8 mouse cellular contexts compared by ENCODE assay signal in the genomic region with DNA sequence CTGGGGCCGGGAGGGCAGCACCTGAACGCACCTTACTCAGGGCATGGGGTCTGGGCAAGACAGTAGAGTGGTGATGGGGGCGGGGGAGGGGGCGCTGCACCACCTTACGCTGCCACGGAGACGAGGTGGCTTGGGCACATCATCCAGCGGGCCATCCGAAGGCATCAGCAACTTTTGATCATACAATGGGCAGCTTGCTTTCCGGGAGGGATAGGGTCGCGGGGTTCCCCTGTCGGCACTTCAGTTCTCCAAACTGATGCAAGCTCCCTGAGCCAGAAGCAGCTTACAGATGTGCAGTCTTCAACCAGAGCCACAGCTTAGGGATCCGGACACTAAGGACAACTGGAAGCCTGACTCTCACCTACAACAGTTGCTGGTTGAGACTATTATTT. TPM values are rescaled to one million over a fixed set of nuclear protein-coding genes. Genes with fewer than 3 reads are reported as not detected.
A peak's percentile ranks its signal among the peaks of the same experiment; 100 is the strongest.
DNase-seq lines count a peak whose midpoint lies in the region; ATAC-seq and TF ChIP-seq lines count a peak whose summit lies in the region.

No protein-coding gene starts in this region.

- WGBS in lung, embryonic 14.5 days: 5% methylated on average over 14 of the region's 14 CpGs
- WGBS in forebrain, embryonic 11.5 days: 5% methylated on average over 14 of the region's 14 CpGs
- WGBS in limb, embryonic 10.5 days: 12% methylated on average over 14 of the region's 14 CpGs
- WGBS in neural tube, embryonic 14.5 days: 7% methylated on average over 14 of the region's 14 CpGs

- peak overlapping the region; percentile 83 for H3K4me2 ChIP-seq in lung, embryonic 14.5 days
- peak overlapping the region; percentile 65 for H3K4me2 ChIP-seq in forebrain, embryonic 11.5 days (ENCODE audit: low read depth, low read length, severe bottlenecking)
- H3K4me2 ChIP-seq in neural tube, embryonic 14.5 days (ENCODE audit: low read depth, low read length): peak overlapping the region; percentile 68

- no peaks in the 10 kb centered on the region for H3K9me3 ChIP-seq in lung, embryonic 14.5 days (ENCODE audit: low read depth, low read length)
- no peaks in the 10 kb centered on the region for H3K9me3 ChIP-seq in forebrain, embryonic 11.5 days (ENCODE audit: control insufficient read depth, low read length)
- H3K9me3 ChIP-seq in limb, embryonic 10.5 days (replicated peaks): no peaks in the 10 kb centered on the region
- H3K9me3 ChIP-seq in neural tube, embryonic 14.5 days (ENCODE audit: control insufficient read depth, low read length): no peaks in the 10 kb centered on the region

- H3K36me3 ChIP-seq in lung, embryonic 14.5 days (ENCODE audit: insufficient read depth): no peaks in the 10 kb centered on the region
- no peaks in the 10 kb centered on the region for H3K36me3 ChIP-seq in forebrain, embryonic 11.5 days (ENCODE audit: control insufficient read depth, insufficient read depth, low read length)
- no peaks in the 10 kb centered on the region for H3K36me3 ChIP-seq in limb, embryonic 10.5 days
- H3K36me3 ChIP-seq in neural tube, embryonic 14.5 days (ENCODE audit: control insufficient read depth, insufficient read depth, low read length): no peaks in the 10 kb centered on the region

- no peak; the same call in 1 of the 2 replicates for ATAC-seq in lung, embryonic 14.5 days (ENCODE audit: insufficient read depth)
- ATAC-seq in forebrain, embryonic 11.5 days (replicated peaks; ENCODE audit: low FRiP score): no peak
- no peak; the same call in 1 of the 2 replicates for ATAC-seq in neural tube, embryonic 14.5 days (ENCODE audit: low read depth)

- TF ChIP-seq CTCF in lung, embryonic 14.5 days (IDR thresholded peaks at IDR 0.05; ENCODE audit: low read depth): no peak

- H3K27me3 ChIP-seq in lung, embryonic 14.5 days (ENCODE audit: insufficient read depth, low read length): 0 out of 2 replicates have a peak, but pooled peaks cover 10% of the 10 kb centered on the region
- H3K27me3 ChIP-seq in forebrain, embryonic 11.5 days (ENCODE audit: control insufficient read depth, insufficient read depth, low read length): peaks cover 10% of the 10 kb centered on the region; the same call in 1 of the 2 replicates
- H3K27me3 ChIP-seq in limb, embryonic 10.5 days (ENCODE audit: low read depth, poor library complexity, severe bottlenecking): peaks cover 47% of the 10 kb centered on the region
- no peaks in the 10 kb centered on the region; the same call in 1 of the 2 replicates for H3K27me3 ChIP-seq in neural tube, embryonic 14.5 days (ENCODE audit: control insufficient read depth, insufficient read depth, low read length)

- peak; percentile 13 for DNase-seq in lung, embryonic 14.5 days
- DNase-seq in lung, postnatal 14 days: no peak
- no peak for DNase-seq in forebrain, embryonic 11.5 days (ENCODE audit: low spot score)
- no peak for DNase-seq in limb, embryonic 10.5 days (ENCODE audit: low spot score)
- no peak for DNase-seq in urinary bladder, postnatal 4 days (ENCODE audit: low spot score in 2 of 2)
- DNase-seq in gastrocnemius, postnatal 10 days: no peak
- no peak for DNase-seq in left cerebral cortex, postnatal 14 days (ENCODE audit: low spot score in 2 of 2)

- intact Hi-C loops in left cerebral cortex, postnatal 14 days (cut with DNase I): no loop called here

- H3K27ac ChIP-seq in lung, embryonic 14.5 days (ENCODE audit: low read depth): no peak overlapping the region
- H3K27ac ChIP-seq in forebrain, embryonic 11.5 days (ENCODE audit: low read depth, low read length): no peak overlapping the region
- H3K27ac ChIP-seq in limb, embryonic 10.5 days: peak overlapping the region; percentile 66; the same call in 1 of the 2 replicates
- no peak overlapping the region for H3K27ac ChIP-seq in neural tube, embryonic 14.5 days (ENCODE audit: low read depth, low read length)

- H3K4me3 ChIP-seq in lung, embryonic 14.5 days (ENCODE audit: low read depth, low read length): peak overlapping the region; percentile 42
- H3K4me3 ChIP-seq in forebrain, embryonic 11.5 days (ENCODE audit: low read depth, low read length): peak overlapping the region; percentile 35
- peak overlapping the region; percentile 54 for H3K4me3 ChIP-seq in limb, embryonic 10.5 days
- H3K4me3 ChIP-seq in neural tube, embryonic 14.5 days (ENCODE audit: low read depth, low read length): peak overlapping the region; percentile 30

- H3K9ac ChIP-seq in lung, embryonic 14.5 days: peak overlapping the region; percentile 56
- H3K9ac ChIP-seq in forebrain, embryonic 11.5 days (ENCODE audit: low read length): peak overlapping the region; percentile 33
- H3K9ac ChIP-seq in neural tube, embryonic 14.5 days (replicated peaks; ENCODE audit: low read depth, low read length): peak overlapping the region; percentile 52; the same call in 1 of the 2 replicates

- H3K4me1 ChIP-seq in lung, embryonic 14.5 days (ENCODE audit: insufficient read depth): peaks cover 20% of the 10 kb centered on the region; the same call in 1 of the 2 replicates
- H3K4me1 ChIP-seq in forebrain, embryonic 11.5 days (replicated peaks; ENCODE audit: control insufficient read depth, insufficient read depth, low read length): 0 out of 2 replicates have a peak, but pooled peaks cover 2% of the 10 kb centered on the region
- H3K4me1 ChIP-seq in limb, embryonic 10.5 days: peaks cover 13% of the 10 kb centered on the region
- peaks cover 6% of the 10 kb centered on the region; the same call in 1 of the 2 replicates for H3K4me1 ChIP-seq in neural tube, embryonic 14.5 days (ENCODE audit: control insufficient read depth, insufficient read depth, low read length)

RNA-seq across cellular contexts. Expression of a gene that starts 0.5 kb away (rescaled TPM):
- polyA plus RNA-seq in lung, embryonic 14.5 days (2014; fragmentation: Nextera tagmentation; extraction: Ambion mirVana): 5.0 and 7.4 TPM in 2 replicates
- 0.12 and 0.41 TPM in 2 replicates for polyA plus RNA-seq in forebrain, embryonic 11.5 days (2014; fragmentation: Nextera tagmentation; extraction: Ambion mirVana)
- polyA plus RNA-seq in limb, embryonic 10.5 days (2016; fragmentation: Nextera tagmentation; extraction: Ambion mirVana): 0.16 and 0.23 TPM in 2 replicates
- 8.3 and 15.8 TPM in 2 replicates for polyA plus RNA-seq in neural tube, embryonic 14.5 days (2014; fragmentation: Nextera tagmentation; extraction: Ambion mirVana)
- total RNA-seq in gastrocnemius, postnatal 10 days (2021): 10 to 100 TPM; 43.7 to 47.1 TPM
- 10 to 100 TPM; 48.3 to 48.8 TPM for total RNA-seq in left cerebral cortex, postnatal 14 days (2021)

RNA-seq across cellular contexts. Expression of a gene that starts 35.3 kb away (rescaled TPM):
- 1.2 and 2.2 TPM in 2 replicates for polyA plus RNA-seq in lung, embryonic 14.5 days (2014; fragmentation: Nextera tagmentation; extraction: Ambion mirVana)
- polyA plus RNA-seq in forebrain, embryonic 11.5 days (2014; fragmentation: Nextera tagmentation; extraction: Ambion mirVana): 0.37 and 0.51 TPM in 2 replicates
- polyA plus RNA-seq in limb, embryonic 10.5 days (2016; fragmentation: Nextera tagmentation; extraction: Ambion mirVana): 0.53 and 0.68 TPM in 2 replicates
- polyA plus RNA-seq in neural tube, embryonic 14.5 days (2014; fragmentation: Nextera tagmentation; extraction: Ambion mirVana): 0.06 and 0.39 TPM in 2 replicates
- total RNA-seq in gastrocnemius, postnatal 10 days (2021): under 1 TPM in 1 of 2 experiments, not detected in 1; 0.16 TPM
- total RNA-seq in left cerebral cortex, postnatal 14 days (2021): not detected
